8 mouse cellular contexts compared by ENCODE assay signal in the genomic region with DNA sequence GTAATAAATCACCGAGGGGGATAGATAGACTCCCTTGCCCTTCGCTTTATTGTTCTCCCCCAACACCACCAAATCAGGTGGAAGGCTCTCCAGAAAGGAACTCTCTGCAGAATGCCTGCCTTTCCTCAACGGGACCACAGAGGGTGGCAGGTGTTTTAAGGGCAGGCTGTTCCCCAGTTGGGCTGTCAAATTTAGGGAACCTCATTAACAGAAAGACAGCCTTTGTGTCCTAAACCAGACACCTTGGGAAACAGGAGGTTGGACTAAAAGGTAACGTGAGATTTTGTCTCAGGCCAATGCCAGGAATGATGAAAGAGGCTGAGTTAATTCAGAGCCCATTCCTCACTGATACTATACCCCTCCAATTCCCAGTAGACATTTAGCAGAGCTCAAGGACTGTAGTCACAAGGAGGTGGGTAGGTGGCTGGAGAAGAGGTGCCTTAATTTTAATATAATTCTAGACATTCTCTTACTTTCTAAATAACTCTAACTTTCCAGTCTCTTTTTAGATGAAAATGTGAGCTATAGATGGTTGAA. TPM values are rescaled to one million over a fixed set of nuclear protein-coding genes. Genes with fewer than 3 reads are reported as not detected.
DNase-seq lines count a peak whose midpoint lies in the region; ATAC-seq and TF ChIP-seq lines count a peak whose summit lies in the region.

No protein-coding gene starts in this region.

- WGBS in heart, embryonic 16.5 days, result 7% methylated on average over 4 of the region's 4 CpGs

- in situ Hi-C loops in CH12.LX (cut with MboI; ENCODE audit: low pct_ligation_motif_present, low pct_unique_long_range_greater_than_20kb, low sequenced_read_pairs), result no loop called here

- no peak for TF ChIP-seq EP300 in CH12.LX (IDR thresholded peaks at IDR 0.05; ENCODE audit: low read length)

- peak; percentile 46 for DNase-seq in cerebellum, adult 9-10 months
- DNase-seq in CH12.LX (ENCODE audit: extremely low read depth), result no peak
- peak; percentile 55 for DNase-seq in mesoderm, embryonic 11.5 days (ENCODE audit: low read depth, low spot score)
- no peak for DNase-seq in adrenal gland, postnatal 10 days
- no peak for DNase-seq in lung, adult 18-20 months

- no peak for TF ChIP-seq RAD21 in CH12.LX (IDR thresholded peaks at IDR 0.05; ENCODE audit: low read depth, low read length)

- peak overlapping the region in 1 of 3 experiments; percentile 54 for H3K4me3 ChIP-seq in CH12.LX (replicated peaks in 1 of 3; ENCODE audit: low read depth in 2 of 3, low read length in 2 of 3, poor library complexity in 1 of 3)
- H3K4me3 ChIP-seq in heart, embryonic 16.5 days (ENCODE audit: low read length), result peak overlapping the region; percentile 78

- TF ChIP-seq POLR2A in CH12.LX (IDR thresholded peaks at IDR 0.05; ENCODE audit: low read depth, low read length), result no peak

- peaks cover 0 to 15% of the 10 kb centered on the region in 2 experiments; a peak in 2 of 4 replicates for H3K4me1 ChIP-seq in CH12.LX (ENCODE audit: control insufficient read depth in 1 of 2, insufficient read depth in 2 of 2)
- H3K4me1 ChIP-seq in heart, embryonic 16.5 days (ENCODE audit: control insufficient read depth, insufficient read depth, low read length), result peaks cover 24% of the 10 kb centered on the region

- TF ChIP-seq CTCF in CH12.LX (conservative IDR thresholded peaks at IDR 0.05 in 1 of 2, IDR thresholded peaks at IDR 0.05 in 1 of 2; ENCODE audit: low read depth in 2 of 2, low read length in 2 of 2), result no peak

- H3K9ac ChIP-seq in CH12.LX (ENCODE audit: insufficient read depth, low read depth), result no peak overlapping the region
- peak overlapping the region; percentile 88 for H3K9ac ChIP-seq in heart, embryonic 16.5 days (ENCODE audit: low read length)

- H3K4me2 ChIP-seq in CH12.LX (ENCODE audit: insufficient read depth, low read depth, poor library complexity, severe bottlenecking), result peak overlapping the region; percentile 80
- H3K4me2 ChIP-seq in heart, embryonic 16.5 days (ENCODE audit: low read depth, low read length), result peak overlapping the region; percentile 70

- H3K36me3 ChIP-seq in CH12.LX (replicated peaks in 1 of 2; ENCODE audit: control insufficient read depth in 1 of 2, insufficient read depth in 1 of 2, low read length in 1 of 2), result no peaks in the 10 kb centered on the region
- no peaks in the 10 kb centered on the region for H3K36me3 ChIP-seq in heart, embryonic 16.5 days (ENCODE audit: control insufficient read depth, insufficient read depth)

- no peak for ATAC-seq in cerebellum, adult (ENCODE audit: insufficient number of reproducible peaks, low FRiP score, low TSS enrichment)
- no peak for ATAC-seq in heart, embryonic 16.5 days (replicated peaks; ENCODE audit: extremely low read depth, insufficient read depth, low FRiP score)
- ATAC-seq in megakaryocyte, adult 5-6 weeks (ENCODE audit: poor library complexity, severe bottlenecking), result no peak

- no peaks in the 10 kb centered on the region for H3K9me3 ChIP-seq in CH12.LX (replicated peaks; ENCODE audit: low read length)
- no peaks in the 10 kb centered on the region for H3K9me3 ChIP-seq in heart, embryonic 16.5 days (replicated peaks; ENCODE audit: control insufficient read depth, low read length)

- H3K79me2 ChIP-seq in CH12.LX (replicated peaks; ENCODE audit: control insufficient read depth, extremely low read depth, insufficient read depth, poor library complexity, severe bottlenecking), result no peaks in the 10 kb centered on the region

- no peak overlapping the region for H3K27ac ChIP-seq in CH12.LX (ENCODE audit: insufficient read depth, low read depth)
- peak overlapping the region; percentile 86 for H3K27ac ChIP-seq in heart, embryonic 16.5 days (ENCODE audit: low read length)

- dilution Hi-C loops in CH12.LX (cut with MboI; ENCODE audit: extremely low pct_ligation_motif_present, extremely low pct_unique_long_range_greater_than_20kb, low sequenced_read_pairs), result no loop called here

- peaks cover 12% of the 10 kb centered on the region for H3K27me3 ChIP-seq in CH12.LX (replicated peaks)
- H3K27me3 ChIP-seq in heart, embryonic 16.5 days (ENCODE audit: control insufficient read depth, insufficient read depth, low read length), result no peaks in the 10 kb centered on the region

TF ChIP-seq in CH12.LX, 34 proteins besides CTCF, POLR2A, EP300 and RAD21:
- no peak for TF ChIP-seq MYC (IDR thresholded peaks at IDR 0.05; ENCODE audit: low read depth, low read length)
- no peak for TF ChIP-seq ETS1 (conservative IDR thresholded peaks at IDR 0.05; ENCODE audit: low read depth, low read length)
- no peak for TF ChIP-seq KAT2A (IDR thresholded peaks at IDR 0.05; ENCODE audit: insufficient replicate concordance, low read length)
- TF ChIP-seq USF2 (conservative IDR thresholded peaks at IDR 0.05; ENCODE audit: low read depth, low read length), result no peak
- no peak for TF ChIP-seq ZKSCAN1 (IDR thresholded peaks at IDR 0.05; ENCODE audit: borderline replicate concordance, low read depth, low read length)
- TF ChIP-seq TCF12 (IDR thresholded peaks at IDR 0.05; ENCODE audit: low read depth, low read length), result no peak
- no peak for TF ChIP-seq MAFK (IDR thresholded peaks at IDR 0.05; ENCODE audit: insufficient replicate concordance, low read length)
- no peak for TF ChIP-seq POLR2AphosphoS2 (IDR thresholded peaks at IDR 0.05; ENCODE audit: low read depth, low read length)
- no peak for TF ChIP-seq ELF1 (IDR thresholded peaks at IDR 0.05; ENCODE audit: low read depth, low read length)
- no peak for TF ChIP-seq SMC3 (IDR thresholded peaks at IDR 0.05; ENCODE audit: low read depth, low read length)

RNA-seq across cellular contexts. Expression of gene Cdon, which starts 1.5 kb away (rescaled TPM):
- total RNA-seq in CH12.LX (2012; rRNA removed), result 1.9 and 2.3 TPM in 2 replicates
- total RNA-seq in CH12.LX (2014; rRNA removed), result 1.8 TPM in 2 replicates
- 2.7 and 2.9 TPM in 2 replicates for polyA plus RNA-seq in CH12.LX (2012; ENCODE audit: insufficient read length, low read depth)
- polyA plus RNA-seq in heart, embryonic 16.5 days (2015; fragmentation: Nextera tagmentation; extraction: Ambion mirVana), result 5.0 and 5.8 TPM in 2 replicates
- total RNA-seq in adrenal gland, postnatal 10 days (2021), result 10 to 100 TPM; 24.8 to 32.4 TPM
- total RNA-seq in megakaryocyte, adult 5-6 weeks (2015), result 0.65 and 1.8 TPM in 2 replicates
- total RNA-seq in megakaryocyte, adult 5-6 weeks (2017), result 0.65 and 2.3 TPM in 2 replicates

Comparison
In these comparisons a context has a peak if more than half of its experiments do, and no peak if none do; other contexts are left out.
1. DNase-seq: peak in cerebellum, adult 9-10 months (single experiment) and mesoderm, embryonic 11.5 days (single experiment); none in CH12.LX (single experiment), adrenal gland, postnatal 10 days (single experiment) and lung, adult 18-20 months (0 of 2).
2. RNA of gene Cdon, which starts 1.5 kb away (total RNA-seq): 24.8 to 32.4 TPM in adrenal gland, postnatal 10 days; 1.8 to 2.3 TPM in CH12.LX and 0.65 to 2.3 TPM in megakaryocyte, adult 5-6 weeks; every median in the first group is over 4 times any median in the second.